Mouse (Mus musculus): ENCODE data around the gene Klhdc8b. TPM values are rescaled to one million over a fixed set of nuclear protein-coding genes. Genes with fewer than 3 reads are reported as not detected.

The Klhdc8b gene
- 47.9 and 52.6 TPM in 2 replicates for polyA plus RNA-seq (2014; fragmentation: Nextera tagmentation; extraction: Ambion mirVana)

GRCm38 (mm10) chr9:108461181-108461631 is at the start of gene Klhdc8b:
Klhdc8b (minus strand) TSS chr9:108461581.
- DNase-seq (ENCODE audit: low spot score) = no peak
- 24% methylated on average over 11 of the region's 11 CpGs for WGBS
- Histone ChIP-seq H3K4me3 (ENCODE audit: low read depth, low read length) (peak within 1 kb of the TSS; percentile 86), H3K9me3 (replicated peaks; ENCODE audit: control insufficient read depth, low read length) (no peaks in the 10 kb centered on the region), H3K36me3 (ENCODE audit: control insufficient read depth, insufficient read depth, low read length) (peaks cover 34% of the 10 kb centered on the region), H3K4me1 (ENCODE audit: control insufficient read depth, insufficient read depth, low read length) (peaks cover 11% of the 10 kb centered on the region), H3K27ac (ENCODE audit: low read depth, low read length) (peak within 1 kb of the TSS; percentile 58; the same call in 1 of the 2 replicates), H3K9ac (ENCODE audit: low read length) (peak within 1 kb of the TSS; percentile 77), H3K27me3 (replicated peaks; ENCODE audit: control insufficient read depth, insufficient read depth, low read length) (no peaks in the 10 kb centered on the region), H3K4me2 (ENCODE audit: low read length) (peak within 1 kb of the TSS; percentile 86)
- peak; percentile 15; the same call in 1 of the 2 replicates for ATAC-seq

GRCm38 (mm10) chr9:108508776-108509175 is 47.4 kb upstream of the Klhdc8b start:
- peak overlapping the region; percentile 92 for H3K4me2 ChIP-seq (ENCODE audit: low read length)
- H3K27ac ChIP-seq (ENCODE audit: low read depth, low read length) = no peak overlapping the region
- 91% methylated on average over 7 of the region's 7 CpGs for WGBS
- H3K4me3 ChIP-seq (ENCODE audit: low read depth, low read length) = peak overlapping the region; percentile 55
- H3K36me3 ChIP-seq (ENCODE audit: control insufficient read depth, insufficient read depth, low read length) = peaks cover 42% of the 10 kb centered on the region
- H3K4me1 ChIP-seq (ENCODE audit: control insufficient read depth, insufficient read depth, low read length) = peaks cover 8% of the 10 kb centered on the region
- H3K27me3 ChIP-seq (replicated peaks; ENCODE audit: control insufficient read depth, insufficient read depth, low read length) = no peaks in the 10 kb centered on the region
- no peak for ATAC-seq
- no peak overlapping the region; the same call in 1 of the 2 replicates for H3K9ac ChIP-seq (ENCODE audit: low read length)
- DNase-seq (ENCODE audit: low spot score) = no peak
- H3K9me3 ChIP-seq (replicated peaks; ENCODE audit: control insufficient read depth, low read length) = no peaks in the 10 kb centered on the region

- Histone ChIP-seq H3K4me1 (ENCODE audit: control insufficient read depth, insufficient read depth, low read length) (peaks cover 8% of the 10 kb centered on the region), H3K4me3 (ENCODE audit: low read depth, low read length) (peak within 1 kb of the TSS; percentile 55), H3K4me2 (ENCODE audit: low read length) (peak within 1 kb of the TSS; percentile 92), H3K9ac (ENCODE audit: low read length) (peak within 1 kb of the TSS; percentile 70), H3K27me3 (replicated peaks; ENCODE audit: control insufficient read depth, insufficient read depth, low read length) (no peaks in the 10 kb centered on the region), H3K36me3 (ENCODE audit: control insufficient read depth, insufficient read depth, low read length) (peaks cover 40% of the 10 kb centered on the region), H3K27ac (ENCODE audit: low read depth, low read length) (peak within 1 kb of the TSS; percentile 34; the same call in 1 of the 2 replicates), H3K9me3 (replicated peaks; ENCODE audit: control insufficient read depth, low read length) (no peaks in the 10 kb centered on the region)
- peak; percentile 98 for DNase-seq (ENCODE audit: low spot score)
- under 1% methylated on average over 37 of the region's 37 CpGs for WGBS
- ATAC-seq = peak; percentile 98
Observed at GRCm38 (mm10) chr9:108507619-108508434, 46.4 kb upstream of the Klhdc8b start, which contains the start of gene Qars. Qars (plus strand) TSS chr9:108507706.

GRCm38 (mm10) chr9:108506901-108507300 is 45.5 kb upstream of the Klhdc8b start:
- Histone ChIP-seq H3K9ac (ENCODE audit: low read length) (no peak overlapping the region), H3K27me3 (replicated peaks; ENCODE audit: control insufficient read depth, insufficient read depth, low read length) (no peaks in the 10 kb centered on the region), H3K27ac (ENCODE audit: low read depth, low read length) (no peak overlapping the region), H3K36me3 (ENCODE audit: control insufficient read depth, insufficient read depth, low read length) (peaks cover 38% of the 10 kb centered on the region), H3K4me2 (ENCODE audit: low read length) (peak overlapping the region; percentile 92), H3K4me3 (ENCODE audit: low read depth, low read length) (no peak overlapping the region; the same call in 1 of the 2 replicates), H3K9me3 (replicated peaks; ENCODE audit: control insufficient read depth, low read length) (no peaks in the 10 kb centered on the region), H3K4me1 (ENCODE audit: control insufficient read depth, insufficient read depth, low read length) (peaks cover 8% of the 10 kb centered on the region)
- ATAC-seq = no peak
- no peak for DNase-seq (ENCODE audit: low spot score)
- WGBS = 90% methylated on average over 7 of the region's 7 CpGs

GRCm38 (mm10) chr9:108499943-108500342 is 38.6 kb upstream of the Klhdc8b start:
- ATAC-seq (no peak), DNase-seq (ENCODE audit: low spot score) (no peak)
- WGBS = 95% methylated on average over 15 of the region's 15 CpGs
- peaks cover 84% of the 10 kb centered on the region for H3K36me3 ChIP-seq (ENCODE audit: control insufficient read depth, insufficient read depth, low read length)
- H3K4me2 ChIP-seq (ENCODE audit: low read length) = no peak overlapping the region
- H3K4me3 ChIP-seq (ENCODE audit: low read depth, low read length) = no peak overlapping the region
- no peaks in the 10 kb centered on the region for H3K9me3 ChIP-seq (replicated peaks; ENCODE audit: control insufficient read depth, low read length)
- no peak overlapping the region for H3K9ac ChIP-seq (ENCODE audit: low read length)
- H3K27me3 ChIP-seq (replicated peaks; ENCODE audit: control insufficient read depth, insufficient read depth, low read length) = no peaks in the 10 kb centered on the region
- no peaks in the 10 kb centered on the region for H3K4me1 ChIP-seq (ENCODE audit: control insufficient read depth, insufficient read depth, low read length)
- no peak overlapping the region for H3K27ac ChIP-seq (ENCODE audit: low read depth, low read length)

- H3K9ac ChIP-seq (ENCODE audit: low read length) = no peak overlapping the region
- H3K4me2 ChIP-seq (ENCODE audit: low read length) = no peak overlapping the region
- no peak for DNase-seq (ENCODE audit: low spot score)
- no peak for ATAC-seq
- WGBS = 93% methylated on average over 7 of the region's 7 CpGs
- H3K4me1 ChIP-seq (ENCODE audit: control insufficient read depth, insufficient read depth, low read length) = no peaks in the 10 kb centered on the region
- no peaks in the 10 kb centered on the region for H3K27me3 ChIP-seq (replicated peaks; ENCODE audit: control insufficient read depth, insufficient read depth, low read length)
- H3K4me3 ChIP-seq (ENCODE audit: low read depth, low read length) = no peak overlapping the region
- H3K9me3 ChIP-seq (replicated peaks; ENCODE audit: control insufficient read depth, low read length) = no peaks in the 10 kb centered on the region
- H3K27ac ChIP-seq (ENCODE audit: low read depth, low read length) = no peak overlapping the region
- peaks cover 91% of the 10 kb centered on the region for H3K36me3 ChIP-seq (ENCODE audit: control insufficient read depth, insufficient read depth, low read length)
Observed at GRCm38 (mm10) chr9:108499231-108499630, 37.9 kb upstream of the Klhdc8b start.

- Histone ChIP-seq H3K4me2 (ENCODE audit: low read length) (no peak overlapping the region), H3K4me1 (ENCODE audit: control insufficient read depth, insufficient read depth, low read length) (peaks cover 15% of the 10 kb centered on the region), H3K27ac (ENCODE audit: low read depth, low read length) (no peak overlapping the region), H3K27me3 (replicated peaks; ENCODE audit: control insufficient read depth, insufficient read depth, low read length) (no peaks in the 10 kb centered on the region), H3K36me3 (ENCODE audit: control insufficient read depth, insufficient read depth, low read length) (peaks cover 81% of the 10 kb centered on the region), H3K9me3 (replicated peaks; ENCODE audit: control insufficient read depth, low read length) (no peaks in the 10 kb centered on the region), H3K4me3 (ENCODE audit: low read depth, low read length) (no peak overlapping the region), H3K9ac (ENCODE audit: low read length) (no peak overlapping the region)
- DNase-seq (ENCODE audit: low spot score) = no peak
- WGBS = 86% methylated on average over 10 of the region's 10 CpGs
- no peak for ATAC-seq
Observed at GRCm38 (mm10) chr9:108494905-108495304, 33.5 kb upstream of the Klhdc8b start.

GRCm38 (mm10) chr9:108494146-108494825 is 32.9 kb upstream of the Klhdc8b start:
- DNase-seq (ENCODE audit: low spot score) (no peak), ATAC-seq (no peak)
- no peaks in the 10 kb centered on the region for H3K27me3 ChIP-seq (replicated peaks; ENCODE audit: control insufficient read depth, insufficient read depth, low read length)
- peaks cover 76% of the 10 kb centered on the region for H3K36me3 ChIP-seq (ENCODE audit: control insufficient read depth, insufficient read depth, low read length)
- no peak overlapping the region for H3K9ac ChIP-seq (ENCODE audit: low read length)
- no peaks in the 10 kb centered on the region for H3K9me3 ChIP-seq (replicated peaks; ENCODE audit: control insufficient read depth, low read length)
- no peak overlapping the region for H3K27ac ChIP-seq (ENCODE audit: low read depth, low read length)
- WGBS = 96% methylated on average over 19 of the region's 19 CpGs
- H3K4me3 ChIP-seq (ENCODE audit: low read depth, low read length) = no peak overlapping the region
- peaks cover 15% of the 10 kb centered on the region for H3K4me1 ChIP-seq (ENCODE audit: control insufficient read depth, insufficient read depth, low read length)
- no peak overlapping the region for H3K4me2 ChIP-seq (ENCODE audit: low read length)
